Comparison of ENCODE assay signal across 8 mouse cellular contexts in the genomic region with DNA sequence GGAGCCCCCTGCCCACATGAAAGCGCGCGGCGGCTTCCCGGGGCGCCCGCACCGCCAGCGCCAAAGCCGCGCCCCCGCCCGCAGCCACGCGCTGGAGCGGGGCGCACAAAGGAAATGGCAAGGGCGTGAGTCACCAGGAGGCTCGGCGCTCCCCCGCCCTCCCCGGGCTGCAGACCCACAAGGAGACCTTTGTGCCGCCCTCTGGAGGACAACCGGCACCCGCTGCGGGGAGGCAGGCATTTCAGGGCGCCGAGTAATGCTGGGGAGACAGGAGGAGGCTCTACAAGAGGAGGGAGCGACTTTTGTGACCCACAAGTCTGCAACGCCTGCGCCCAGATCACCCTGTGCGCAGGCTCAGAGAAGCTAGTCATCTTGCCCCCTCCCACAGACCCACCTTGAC.
A peak's percentile ranks its signal among the peaks of the same experiment; 100 is the strongest.
DNase-seq lines count a peak whose midpoint lies in the region; ATAC-seq and TF ChIP-seq lines count a peak whose summit lies in the region.

No protein-coding gene starts in this region.

- H3K9me3 ChIP-seq in heart, embryonic 15.5 days (replicated peaks), result no peaks in the 10 kb centered on the region
- H3K9me3 ChIP-seq in liver, embryonic 16.5 days (replicated peaks; ENCODE audit: control insufficient read depth, low read length), result no peaks in the 10 kb centered on the region
- H3K9me3 ChIP-seq in neural tube, embryonic 12.5 days, result no peaks in the 10 kb centered on the region
- H3K9me3 ChIP-seq in stomach, postnatal 0 days (ENCODE audit: control insufficient read depth, low read length), result no peaks in the 10 kb centered on the region

- TF ChIP-seq POLR2A in bone marrow macrophage, adult 2 months (IDR thresholded peaks at IDR 0.05; ENCODE audit: borderline replicate concordance, low read depth, low read length), result no peak
- no peak for TF ChIP-seq POLR2A in embryonic fibroblast, embryonic 13.5 days (IDR thresholded peaks at IDR 0.05; ENCODE audit: low read depth, low read length)

- no peaks in the 10 kb centered on the region for H3K79me3 ChIP-seq in C2C12 (ENCODE audit: low read depth)

- H3K27me3 ChIP-seq in C2C12 (ENCODE audit: control insufficient read depth, insufficient read depth, insufficient read length), result peaks cover 4% of the 10 kb centered on the region
- peaks cover 45% of the 10 kb centered on the region for H3K27me3 ChIP-seq in heart, embryonic 15.5 days
- H3K27me3 ChIP-seq in liver, embryonic 16.5 days (ENCODE audit: control insufficient read depth, insufficient read depth, low read depth, low read length), result peaks cover 26% of the 10 kb centered on the region
- peaks cover 27% of the 10 kb centered on the region for H3K27me3 ChIP-seq in neural tube, embryonic 12.5 days (replicated peaks)
- no peaks in the 10 kb centered on the region for H3K27me3 ChIP-seq in stomach, postnatal 0 days (ENCODE audit: control insufficient read depth, insufficient read depth, low read length)

- peak; percentile 81 for TF ChIP-seq CTCF in C2C12 (IDR thresholded peaks at IDR 0.05; ENCODE audit: control insufficient read depth, insufficient read depth, insufficient read length)
- TF ChIP-seq CTCF in bone marrow macrophage, adult 2 months (IDR thresholded peaks at IDR 0.05; ENCODE audit: low read depth, low read length), result no peak
- TF ChIP-seq CTCF in embryonic fibroblast, embryonic 13.5 days (IDR thresholded peaks at IDR 0.05; ENCODE audit: borderline replicate concordance, insufficient read depth, low read length), result peak; percentile 45; the same call in 1 of the 2 replicates
- peak; percentile 84 for TF ChIP-seq CTCF in stomach, postnatal 0 days (IDR thresholded peaks at IDR 0.05; ENCODE audit: low read depth)

- peak; percentile 88 for ATAC-seq in heart, embryonic 15.5 days (replicated peaks; ENCODE audit: insufficient number of reproducible peaks, insufficient read depth, low FRiP score, low read depth)
- peak; percentile 75 for ATAC-seq in liver, embryonic 16.5 days (ENCODE audit: low read depth)
- peak; percentile 78 for ATAC-seq in neural tube, embryonic 12.5 days (ENCODE audit: low FRiP score, low read depth)
- peak; percentile 91 for ATAC-seq in stomach, postnatal 0 days (ENCODE audit: low FRiP score, low TSS enrichment)

- no peak overlapping the region for H3K27ac ChIP-seq in bone marrow macrophage, adult 2 months (ENCODE audit: insufficient read depth, low read depth, low read length)
- peak overlapping the region; percentile 20 for H3K27ac ChIP-seq in embryonic fibroblast, embryonic 13.5 days (ENCODE audit: insufficient read depth, low read length)
- peak overlapping the region; percentile 84 for H3K27ac ChIP-seq in heart, embryonic 15.5 days
- H3K27ac ChIP-seq in liver, embryonic 16.5 days (ENCODE audit: low read length), result no peak overlapping the region
- peak overlapping the region; percentile 28; the same call in 1 of the 2 replicates for H3K27ac ChIP-seq in neural tube, embryonic 12.5 days
- peak overlapping the region; percentile 97 for H3K27ac ChIP-seq in stomach, postnatal 0 days (replicated peaks)

- no peaks in the 10 kb centered on the region for H3K4me1 ChIP-seq in bone marrow macrophage, adult 2 months (ENCODE audit: control insufficient read depth, insufficient read depth, low read length)
- H3K4me1 ChIP-seq in embryonic fibroblast, embryonic 13.5 days (ENCODE audit: control insufficient read depth, insufficient read depth, low read length), result peaks cover 11% of the 10 kb centered on the region; the same call in 1 of the 2 replicates
- peaks cover 26% of the 10 kb centered on the region for H3K4me1 ChIP-seq in heart, embryonic 15.5 days (replicated peaks)
- H3K4me1 ChIP-seq in liver, embryonic 16.5 days (ENCODE audit: control insufficient read depth, low read depth, low read length), result no peaks in the 10 kb centered on the region
- H3K4me1 ChIP-seq in neural tube, embryonic 12.5 days, result peaks cover 16% of the 10 kb centered on the region
- peaks cover 18% of the 10 kb centered on the region for H3K4me1 ChIP-seq in stomach, postnatal 0 days (replicated peaks; ENCODE audit: control insufficient read depth, insufficient read depth)

- H3K4me3 ChIP-seq in C2C12 (ENCODE audit: insufficient read depth, poor library complexity, severe bottlenecking), result peak overlapping the region; percentile 21
- H3K4me3 ChIP-seq in bone marrow macrophage, adult 2 months (ENCODE audit: insufficient read depth, low read length), result peak overlapping the region; percentile 56
- H3K4me3 ChIP-seq in embryonic fibroblast, embryonic 13.5 days (ENCODE audit: insufficient read depth, low read length), result peak overlapping the region; percentile 6
- peak overlapping the region; percentile 68 for H3K4me3 ChIP-seq in heart, embryonic 15.5 days
- peak overlapping the region; percentile 58 for H3K4me3 ChIP-seq in liver, embryonic 16.5 days (ENCODE audit: low read depth, low read length)
- H3K4me3 ChIP-seq in neural tube, embryonic 12.5 days, result peak overlapping the region; percentile 50
- H3K4me3 ChIP-seq in stomach, postnatal 0 days (ENCODE audit: low read depth, low read length), result peak overlapping the region; percentile 55

- no peaks in the 10 kb centered on the region for H3K36me3 ChIP-seq in C2C12 (ENCODE audit: control insufficient read depth, insufficient read depth)
- H3K36me3 ChIP-seq in heart, embryonic 15.5 days, result no peaks in the 10 kb centered on the region
- no peaks in the 10 kb centered on the region for H3K36me3 ChIP-seq in liver, embryonic 16.5 days (ENCODE audit: control insufficient read depth, insufficient read depth)
- no peaks in the 10 kb centered on the region for H3K36me3 ChIP-seq in neural tube, embryonic 12.5 days
- H3K36me3 ChIP-seq in stomach, postnatal 0 days (ENCODE audit: control insufficient read depth, insufficient read depth, low read length), result no peaks in the 10 kb centered on the region

- H3K79me2 ChIP-seq in C2C12 (ENCODE audit: control insufficient read depth, insufficient read depth), result no peaks in the 10 kb centered on the region

- peak overlapping the region; percentile 80 for H3K9ac ChIP-seq in heart, embryonic 15.5 days
- H3K9ac ChIP-seq in liver, embryonic 16.5 days (ENCODE audit: low read depth, low read length), result peak overlapping the region; percentile 53; the same call in 1 of the 2 replicates
- H3K9ac ChIP-seq in neural tube, embryonic 12.5 days, result peak overlapping the region; percentile 81
- peak overlapping the region; percentile 76 for H3K9ac ChIP-seq in stomach, postnatal 0 days (ENCODE audit: low read length)

- TF ChIP-seq EP300 in stomach, postnatal 0 days (optimal IDR thresholded peaks at IDR 0.05), result no peak

- H3K4me2 ChIP-seq in heart, embryonic 15.5 days, result peak overlapping the region; percentile 99
- H3K4me2 ChIP-seq in liver, embryonic 16.5 days (ENCODE audit: low read depth, low read length), result peak overlapping the region; percentile 71
- H3K4me2 ChIP-seq in neural tube, embryonic 12.5 days (replicated peaks), result peak overlapping the region; percentile 98
- H3K4me2 ChIP-seq in stomach, postnatal 0 days (replicated peaks; ENCODE audit: low read depth), result peak overlapping the region; percentile 99

- H3ac ChIP-seq in C2C12 (ENCODE audit: control insufficient read depth, insufficient read length, low read depth), result peak overlapping the region; percentile 42

- 1% methylated on average over 32 of the region's 32 CpGs for WGBS in heart, embryonic 15.5 days
- under 1% methylated on average over 32 of the region's 32 CpGs for WGBS in liver, embryonic 16.5 days (ENCODE audit: insufficient replicate concordance)
- WGBS in neural tube, embryonic 12.5 days, result under 1% methylated on average over 32 of the region's 32 CpGs
- 2% methylated on average over 30 of the region's 32 CpGs for WGBS in stomach, postnatal 0 days

- peak; percentile 92 for DNase-seq in kidney, postnatal 14 days
- peak; percentile 95 for DNase-seq in stomach, postnatal 0 days (ENCODE audit: low spot score)

TF ChIP-seq in C2C12, 6 proteins besides CTCF, POLR2A, EP300 and RAD21:
- TF ChIP-seq MYOD1 (IDR thresholded peaks at IDR 0.05; ENCODE audit: control insufficient read depth, insufficient read length, low read depth), result no peak
- TF ChIP-seq MAX (IDR thresholded peaks at IDR 0.05), result peak; percentile 1

Comparison
In these comparisons a context has a peak if more than half of its experiments do, and no peak if none do; other contexts are left out.
1. H3K4me3 ChIP-seq: peak in every context shown above with its lines; median percentile 68 in heart, embryonic 15.5 days; 58 in liver, embryonic 16.5 days; 56 in bone marrow macrophage, adult 2 months; 55 in stomach, postnatal 0 days; 50 in neural tube, embryonic 12.5 days; 21 in C2C12; 6 in embryonic fibroblast, embryonic 13.5 days.
2. H3K27ac ChIP-seq: peak in embryonic fibroblast, embryonic 13.5 days (single experiment), heart, embryonic 15.5 days (single experiment), neural tube, embryonic 12.5 days (single experiment) and stomach, postnatal 0 days (single experiment); none in bone marrow macrophage, adult 2 months (single experiment) and liver, embryonic 16.5 days (single experiment).
3. Peak in every context shown above with its lines, with median percentiles within 50 percentile points of each other: ATAC-seq, H3K4me2 ChIP-seq and H3K9ac ChIP-seq.